Mouse (Mus musculus) T-helper 17 cell (primary cell): ENCODE results near the gene Hrh3.

ENCODE experiments used
- in situ Hi-C, 2 experiments: fragments of 300-600 bp; cut with MboI, MseI; formaldehyde crosslinking; loops; 1 replicate in 1 of 2; 2 replicates in 1 of 2; pipeline ENCODE4 v1.15.1; 2025; ENCODE audit warnings: high pct_unique_total_duplicates in 2 of 2

The Hrh3 gene

GRCm38 (mm10) chr2:180107081-180107480, 2.8 kb upstream of the Hrh3 start:
- in situ Hi-C loops = no loop called here

GRCm38 (mm10) chr2:180105441-180106190, 1.3 kb upstream of the Hrh3 start:
- in situ Hi-C loops = no loop called here

DNA sequence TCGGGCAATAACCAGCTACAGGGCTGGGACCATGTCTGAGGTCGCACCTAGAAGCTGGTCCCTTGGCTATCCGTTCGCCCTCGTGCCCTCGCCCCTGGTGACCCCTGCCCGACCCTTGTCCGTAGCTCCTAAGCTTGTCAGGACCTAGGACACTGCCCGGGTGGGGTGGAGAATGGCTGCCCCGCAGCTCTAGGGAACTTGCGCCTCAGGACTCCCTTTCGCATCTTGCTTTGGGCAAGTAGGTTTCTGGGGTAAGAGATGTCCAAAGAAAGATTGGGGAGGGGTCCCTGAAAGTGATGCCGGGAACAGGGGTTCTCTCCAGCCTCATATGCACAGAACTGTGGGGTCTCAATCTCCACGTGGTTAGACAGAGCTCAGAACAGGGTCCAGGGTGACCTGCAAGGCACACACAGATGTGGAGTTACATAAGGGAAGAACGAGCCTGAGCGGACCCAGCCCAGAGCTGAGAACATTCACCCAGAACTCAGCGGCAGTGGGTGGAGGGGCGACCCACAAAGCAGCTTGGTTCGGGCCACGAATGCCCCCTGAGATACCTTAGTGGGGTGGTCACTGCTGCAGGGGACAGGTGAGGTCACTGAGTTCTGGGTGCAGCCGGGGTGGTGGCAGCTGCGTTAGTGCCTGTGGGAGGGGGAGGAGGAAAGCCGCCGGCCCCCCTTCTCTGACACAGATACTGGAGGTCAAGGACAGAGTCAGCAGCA, 530 bp upstream of the Hrh3 start:
- in situ Hi-C loops = no loop called here

- in situ Hi-C loops = no loop called here
These were observed 924 bp downstream of the Hrh3 start for GRCm38 (mm10) chr2:180103151-180103977.

- in situ Hi-C loops = no loop called here
These were observed 4.8 kb downstream of the Hrh3 start for GRCm38 (mm10) chr2:180099529-180099928.

DNA sequence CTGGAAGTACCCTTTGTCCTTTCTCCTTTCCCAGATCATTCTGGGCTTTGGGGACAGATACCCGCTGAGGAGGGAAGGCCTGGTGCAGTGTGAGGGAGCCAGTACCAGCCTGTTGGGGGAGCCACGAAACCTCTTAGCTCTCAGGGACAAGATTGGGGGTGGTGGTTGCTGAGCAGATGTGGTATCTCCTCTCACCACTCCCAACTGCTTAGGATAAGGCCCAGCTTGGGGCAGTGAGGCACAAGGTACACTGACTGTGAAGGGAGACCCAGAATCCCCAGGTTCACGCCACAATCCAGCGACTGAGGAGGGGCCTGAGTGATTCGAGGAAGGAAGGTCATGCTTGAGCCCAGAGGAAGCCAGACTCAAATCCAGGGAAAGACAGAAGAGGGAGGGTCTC, 6.1 kb downstream of the Hrh3 start:
- in situ Hi-C loops = no loop called here

GRCm38 (mm10) chr2:180097585-180097984, 6.7 kb downstream of the Hrh3 start:
- in situ Hi-C loops = no loop called here

GRCm38 (mm10) chr2:180095711-180096110, 8.6 kb downstream of the Hrh3 start:
- in situ Hi-C loops = no loop called here

DNA sequence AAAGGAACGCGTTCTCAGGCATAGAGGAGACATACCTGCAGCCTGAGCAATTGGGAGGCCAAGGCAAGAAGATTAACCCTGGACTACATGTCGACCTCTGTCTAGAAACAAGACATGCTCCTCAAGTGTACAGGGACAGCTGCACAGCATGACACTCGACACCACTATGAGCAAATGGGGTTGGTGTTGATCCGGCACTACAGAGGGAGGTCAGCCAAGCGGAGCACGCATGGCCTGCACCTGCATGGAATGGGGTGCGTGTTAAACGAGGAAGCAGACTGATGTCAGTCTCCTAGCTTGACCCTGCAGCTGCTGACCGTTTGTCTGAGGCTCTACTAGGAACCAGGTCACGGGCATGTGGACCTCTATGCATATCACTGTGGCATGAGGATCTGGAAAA, 14.0 kb downstream of the Hrh3 start:
- in situ Hi-C loops = no loop called here

- in situ Hi-C loops = no loop called here
These were observed 16.8 kb downstream of the Hrh3 start for GRCm38 (mm10) chr2:180087472-180087871.

DNA sequence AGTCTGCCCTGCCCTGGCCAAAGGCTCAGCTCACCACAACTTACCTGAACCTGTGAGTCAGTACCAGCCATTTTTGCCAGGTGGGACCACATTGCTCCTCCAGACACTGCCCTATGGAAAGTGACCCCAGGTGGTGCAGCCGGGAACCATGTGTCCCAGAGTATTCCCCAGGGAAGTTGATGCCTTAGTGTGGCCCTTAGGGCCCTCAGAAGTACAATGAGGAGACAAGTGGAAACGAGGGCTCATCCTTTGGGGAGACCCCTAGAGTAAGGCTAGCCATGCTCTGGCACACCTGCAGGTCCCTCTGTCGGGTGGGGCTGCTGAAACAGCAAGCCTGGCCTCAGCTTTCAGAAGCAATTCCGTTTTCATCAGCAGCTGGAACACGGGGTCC, 17.7 kb downstream of the Hrh3 start:
- in situ Hi-C loops = no loop called here

DNA sequence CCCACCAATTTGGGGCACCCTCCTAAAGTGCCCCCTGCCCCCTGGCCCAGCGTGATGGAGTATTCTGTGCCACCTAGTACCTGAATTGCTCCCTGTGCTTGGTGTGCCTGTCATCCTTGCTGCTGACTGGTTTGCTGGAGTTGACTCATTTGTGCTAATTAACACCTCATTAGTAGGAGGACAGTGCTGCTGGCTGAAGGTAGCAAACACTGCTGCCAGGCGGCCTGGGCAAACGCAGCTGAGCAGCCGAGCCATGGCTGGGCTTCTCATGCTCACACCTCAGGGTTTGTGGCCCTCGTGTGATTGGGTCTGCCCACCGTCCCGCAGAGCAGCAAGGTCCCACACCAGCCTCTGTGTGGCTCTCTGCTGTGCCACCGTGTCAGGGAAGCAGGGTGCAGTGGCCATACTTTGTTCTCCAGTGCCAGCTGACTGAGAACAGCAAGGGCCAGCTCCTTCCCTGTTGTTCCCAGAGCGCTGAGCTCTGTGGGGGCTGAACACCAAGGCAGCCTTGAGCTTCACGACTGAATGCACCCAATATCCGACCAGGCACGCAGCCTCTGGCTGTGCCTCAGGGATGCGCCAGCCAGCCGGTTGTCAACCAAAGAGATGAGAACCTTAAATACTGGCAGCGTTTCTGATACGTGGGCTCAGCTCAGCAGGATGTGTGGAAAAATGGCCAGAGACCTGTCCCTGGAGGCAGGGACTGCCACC, 18.2 kb downstream of the Hrh3 start:
- in situ Hi-C loops = no loop called here

- in situ Hi-C loops = no loop called here
These were observed 19.7 kb downstream of the Hrh3 start for GRCm38 (mm10) chr2:180084565-180084964.

DNA sequence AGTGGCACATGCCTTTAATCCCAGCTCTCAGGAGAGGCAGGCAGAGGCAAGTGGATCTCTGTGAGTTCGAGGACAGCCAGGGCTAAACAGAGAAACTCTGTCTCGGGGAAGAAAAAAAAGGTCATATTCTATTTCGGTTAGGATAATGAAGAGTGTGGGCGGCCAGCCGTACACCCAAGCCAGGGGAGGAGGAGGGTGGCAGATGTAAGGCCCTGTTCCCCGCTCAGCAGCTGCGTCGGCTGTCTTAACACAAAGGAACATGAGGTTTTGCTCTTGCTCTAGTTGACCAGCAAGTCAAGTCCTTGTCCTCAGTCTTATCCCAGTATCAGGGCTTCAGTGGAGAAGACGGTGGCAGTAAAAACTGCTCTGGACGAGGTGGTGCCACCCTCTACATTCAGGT, 21.2 kb downstream of the Hrh3 start:
- in situ Hi-C loops = no loop called here

- in situ Hi-C loops = no loop called here
These were observed 23.6 kb downstream of the Hrh3 start for GRCm38 (mm10) chr2:180080680-180081079.

DNA sequence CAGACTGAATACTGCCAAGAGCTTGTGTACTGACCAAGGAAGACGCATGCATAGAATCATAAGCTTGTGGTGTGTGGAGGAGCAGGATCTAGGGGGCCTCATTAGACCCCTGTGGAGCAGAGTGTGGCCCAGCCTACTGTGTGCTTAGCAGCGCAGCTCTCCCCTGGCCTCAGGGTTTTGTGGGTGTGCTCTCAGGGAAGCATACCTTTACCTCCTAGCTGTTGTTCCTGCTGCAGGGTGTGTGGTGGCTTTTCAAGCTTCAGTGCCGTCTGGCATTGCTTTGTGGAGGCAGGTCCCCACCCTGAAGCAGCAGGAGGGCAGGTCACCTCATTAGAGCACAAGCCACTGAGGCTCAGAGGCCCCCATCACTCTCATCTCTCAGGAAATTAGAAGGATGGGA, 26.7 kb downstream of the Hrh3 start:
- in situ Hi-C loops = no loop called here

- in situ Hi-C loops = no loop called here
These were observed 31.4 kb downstream of the Hrh3 start for GRCm38 (mm10) chr2:180072886-180073285.

GRCm38 (mm10) chr2:180071671-180072070, 32.6 kb downstream of the Hrh3 start:
- in situ Hi-C loops = no loop called here

GRCm38 (mm10) chr2:180070481-180071453, 33.5 kb downstream of the Hrh3 start, which contains the start of gene Mtg2:
TSS of gene Mtg2 (plus strand) at chr2:180070588.
- in situ Hi-C loops = no loop called here

DNA sequence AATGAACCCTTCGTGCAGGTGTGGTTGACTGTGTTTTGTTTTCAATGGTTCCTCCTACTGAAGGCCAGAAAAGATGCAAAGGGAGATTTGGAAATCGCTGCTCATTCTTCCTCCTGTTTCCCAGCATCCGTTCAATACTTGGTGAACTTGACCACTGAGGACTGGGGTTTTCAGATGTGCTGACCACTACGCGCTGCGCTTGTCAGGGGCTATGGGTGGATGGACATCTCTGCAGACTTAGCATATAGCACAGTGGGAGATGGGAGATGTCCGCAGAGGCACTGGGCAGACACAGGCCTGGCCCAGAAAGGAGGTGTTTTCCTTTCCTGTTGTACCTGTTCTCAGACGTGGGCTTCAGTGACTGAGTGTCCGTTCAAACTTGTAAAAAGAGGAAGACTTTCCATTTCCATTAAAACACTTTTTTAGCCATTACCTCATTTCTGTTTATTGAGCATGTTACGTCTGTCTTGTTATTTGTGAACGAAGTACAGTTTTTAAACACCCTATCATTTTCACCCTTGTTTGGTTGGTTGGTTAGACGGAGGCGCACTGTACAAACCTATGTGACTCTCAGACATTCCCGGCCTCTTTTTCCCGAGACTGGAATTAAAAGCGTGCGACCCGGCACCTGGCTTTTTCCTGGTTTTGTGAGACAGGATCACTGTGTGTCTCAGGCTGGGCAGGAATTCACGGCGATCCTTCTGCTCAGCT, 34.4 kb downstream of the Hrh3 start:
- in situ Hi-C loops = no loop called here
